Mouse (Mus musculus): ENCODE measurements around the gene Setdb2. TPM values are rescaled to one million over a fixed set of nuclear protein-coding genes. Genes with fewer than 3 reads are reported as not detected.

The Setdb2 gene
- polyA plus RNA-seq (2015; fragmentation: Nextera tagmentation; extraction: Ambion mirVana), result 4.6 and 6.0 TPM in 2 replicates

DNA sequence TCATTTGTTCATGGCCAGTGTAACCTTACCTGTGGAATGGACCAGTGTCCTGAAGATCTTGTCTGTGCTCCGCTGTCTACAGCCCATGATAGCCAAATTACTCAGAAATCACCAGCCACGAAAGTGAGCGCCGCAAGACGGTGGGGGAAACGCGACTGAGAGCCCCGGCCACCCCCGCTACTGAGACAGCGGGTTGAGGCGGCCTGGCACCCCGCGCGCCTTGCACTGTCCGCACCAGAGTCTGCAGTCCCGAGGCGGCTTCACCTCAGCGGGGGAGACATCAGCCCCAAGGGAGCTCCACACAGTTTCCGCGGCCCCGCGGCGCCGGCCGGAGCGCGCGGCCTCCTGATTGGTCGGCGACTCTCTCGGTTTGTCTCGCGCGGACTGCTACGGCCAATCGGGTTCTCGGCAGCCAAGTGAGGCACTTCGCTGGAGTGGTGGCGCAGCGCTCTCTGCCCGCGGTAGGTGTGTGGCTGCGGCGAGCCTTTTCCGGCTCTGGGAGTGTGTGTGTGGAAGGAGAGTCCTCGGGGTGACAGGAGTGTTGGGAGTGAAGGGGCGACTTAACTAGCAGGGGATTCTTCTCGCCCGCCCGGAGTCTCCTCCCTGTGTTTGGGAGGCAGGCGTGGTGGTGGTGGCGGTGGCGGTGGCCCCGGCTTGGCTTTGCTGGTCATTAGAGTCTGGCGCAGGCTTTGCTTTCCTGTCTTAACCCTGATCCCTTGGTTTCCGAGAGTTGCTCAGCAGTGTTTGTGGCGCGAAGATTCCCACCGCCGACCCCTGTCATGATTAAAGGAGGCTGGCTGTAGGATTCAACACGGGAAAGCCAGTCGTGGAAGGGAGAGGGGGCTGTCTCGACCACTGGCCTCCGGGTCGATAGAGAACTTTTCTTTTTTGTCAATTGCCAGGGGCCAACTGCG is at the start of gene Setdb2, which contains the start of gene Cab39l:
TSS of gene Setdb2 (minus strand) at position 327 of the 914 bp plus-strand sequence.
TSS of gene Cab39l (plus strand) at position 415 of the 914 bp plus-strand sequence.
- Histone ChIP-seq H3K9me3 (ENCODE audit: control insufficient read depth, low read length) (no peaks in the 10 kb centered on the region), H3K9ac (ENCODE audit: low read length) (peak within 1 kb of the TSS; percentile 85), H3K4me2 (replicated peaks; ENCODE audit: low read depth) (peak within 1 kb of the TSS; percentile 94), H3K4me1 (replicated peaks; ENCODE audit: control insufficient read depth, insufficient read depth) (peaks cover 3% of the 10 kb centered on the region), H3K27me3 (ENCODE audit: control insufficient read depth, insufficient read depth, low read length) (no peaks in the 10 kb centered on the region), H3K4me3 (ENCODE audit: low read depth, low read length) (peak within 1 kb of the TSS; percentile 79), H3K27ac (replicated peaks) (peak within 1 kb of the TSS; percentile 92), H3K36me3 (ENCODE audit: control insufficient read depth, insufficient read depth, low read length) (no peaks in the 10 kb centered on the region)
- TF ChIP-seq CTCF (IDR thresholded peaks at IDR 0.05; ENCODE audit: low read depth) (peak; percentile 63), EP300 (optimal IDR thresholded peaks at IDR 0.05) (peak; percentile 5)
- ATAC-seq (ENCODE audit: low FRiP score, low TSS enrichment) (peak; percentile 100), DNase-seq (ENCODE audit: low spot score) (peak; percentile 96)
- under 1% methylated on average over 66 of the region's 66 CpGs for WGBS

DNA sequence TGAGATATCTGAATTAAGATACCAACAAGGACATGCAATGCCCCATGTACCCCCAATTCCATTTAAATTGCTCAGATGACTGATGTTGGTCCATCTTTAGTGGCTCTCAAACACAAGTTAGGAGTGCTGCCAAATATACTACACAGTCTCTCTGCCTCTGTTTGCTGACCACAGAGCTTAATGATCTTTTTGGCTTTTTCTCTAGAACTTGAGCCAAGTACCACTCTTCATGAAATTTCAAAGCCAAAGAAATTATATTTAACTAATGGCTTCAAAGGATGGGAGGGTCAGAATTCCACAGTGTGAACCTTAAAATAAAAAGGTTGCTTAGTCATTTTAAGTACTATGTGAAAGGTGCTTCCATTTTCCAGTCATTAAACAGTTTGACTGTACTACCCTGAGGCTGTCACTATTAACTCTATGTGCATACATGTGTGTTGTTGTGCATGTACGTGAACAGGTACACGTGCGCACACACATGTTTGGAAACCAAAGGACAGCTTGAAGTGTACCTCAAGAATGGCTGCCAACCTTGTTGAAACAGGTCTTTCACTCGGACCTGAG is 44.6 kb upstream of the Setdb2 start:
- no peak overlapping the region for H3K4me3 ChIP-seq (ENCODE audit: low read depth, low read length)
- 92% methylated on average over 4 of the region's 4 CpGs for WGBS
- H3K9ac ChIP-seq (ENCODE audit: low read length), result no peak overlapping the region
- no peaks in the 10 kb centered on the region for H3K27me3 ChIP-seq (ENCODE audit: control insufficient read depth, insufficient read depth, low read length)
- H3K9me3 ChIP-seq (ENCODE audit: control insufficient read depth, low read length), result no peaks in the 10 kb centered on the region
- no peaks in the 10 kb centered on the region for H3K4me1 ChIP-seq (replicated peaks; ENCODE audit: control insufficient read depth, insufficient read depth)
- ATAC-seq (ENCODE audit: low FRiP score, low TSS enrichment) (no peak), DNase-seq (ENCODE audit: low spot score) (no peak)
- TF ChIP-seq EP300 (optimal IDR thresholded peaks at IDR 0.05) (no peak), CTCF (IDR thresholded peaks at IDR 0.05; ENCODE audit: low read depth) (no peak)
- H3K36me3 ChIP-seq (ENCODE audit: control insufficient read depth, insufficient read depth, low read length), result no peaks in the 10 kb centered on the region
- no peak overlapping the region for H3K4me2 ChIP-seq (replicated peaks; ENCODE audit: low read depth)
- no peak overlapping the region for H3K27ac ChIP-seq (replicated peaks)

DNA sequence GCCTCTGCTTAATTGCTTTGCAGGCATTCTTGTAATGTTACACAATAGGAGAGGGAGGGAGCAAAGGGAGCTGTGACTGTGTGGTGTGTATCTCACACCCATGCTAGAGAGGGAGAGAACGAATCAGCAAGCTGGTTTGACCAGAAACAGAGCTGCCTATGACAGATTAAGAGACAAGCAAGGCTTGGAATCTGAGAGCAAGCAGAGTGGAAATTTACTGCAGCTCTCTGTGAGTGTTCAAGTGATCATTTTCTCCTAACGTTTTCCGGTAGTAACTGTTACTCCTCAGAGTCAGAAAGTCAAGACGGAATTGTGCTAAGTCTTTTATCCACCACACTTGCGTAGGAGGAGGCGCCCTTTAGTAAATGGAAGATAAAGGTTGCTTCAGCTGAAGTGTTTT is 38.0 kb upstream of the Setdb2 start:
- Histone ChIP-seq H3K4me3 (ENCODE audit: low read depth, low read length) (peak overlapping the region; percentile 17; the same call in 1 of the 2 replicates), H3K27me3 (ENCODE audit: control insufficient read depth, insufficient read depth, low read length) (no peaks in the 10 kb centered on the region), H3K9me3 (ENCODE audit: control insufficient read depth, low read length) (no peaks in the 10 kb centered on the region), H3K4me2 (replicated peaks; ENCODE audit: low read depth) (peak overlapping the region; percentile 41), H3K36me3 (ENCODE audit: control insufficient read depth, insufficient read depth, low read length) (no peaks in the 10 kb centered on the region), H3K9ac (ENCODE audit: low read length) (no peak overlapping the region), H3K4me1 (replicated peaks; ENCODE audit: control insufficient read depth, insufficient read depth) (no peaks in the 10 kb centered on the region), H3K27ac (replicated peaks) (peak overlapping the region; percentile 79)
- DNase-seq (ENCODE audit: low spot score) (peak; percentile 22), ATAC-seq (ENCODE audit: low FRiP score, low TSS enrichment) (peak; percentile 82)
- TF ChIP-seq CTCF (IDR thresholded peaks at IDR 0.05; ENCODE audit: low read depth) (no peak), EP300 (optimal IDR thresholded peaks at IDR 0.05) (no peak)
- WGBS, result 27% methylated on average over 6 of the region's 6 CpGs

DNA sequence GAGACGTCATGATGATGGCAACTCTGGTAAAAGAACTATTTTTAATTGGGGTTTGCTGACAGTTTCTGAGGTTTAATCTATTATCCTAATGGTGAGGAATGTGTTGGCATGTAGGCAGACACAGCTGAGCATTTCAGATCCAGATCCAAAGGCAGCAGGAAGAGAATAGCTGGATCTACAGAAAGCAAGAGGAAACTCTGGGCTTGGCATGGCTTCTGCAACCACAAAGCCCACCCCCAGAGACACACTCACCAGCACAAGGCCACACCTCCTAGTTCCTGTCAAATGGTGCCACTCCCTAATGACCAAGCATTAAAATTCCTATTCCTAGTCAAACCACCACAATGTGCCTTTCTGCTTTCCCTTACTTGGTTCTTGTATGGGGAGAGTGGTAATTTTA is 30.1 kb upstream of the Setdb2 start:
- Histone ChIP-seq H3K27ac (replicated peaks) (no peak overlapping the region), H3K27me3 (ENCODE audit: control insufficient read depth, insufficient read depth, low read length) (no peaks in the 10 kb centered on the region), H3K9ac (ENCODE audit: low read length) (no peak overlapping the region), H3K4me1 (replicated peaks; ENCODE audit: control insufficient read depth, insufficient read depth) (no peaks in the 10 kb centered on the region), H3K36me3 (ENCODE audit: control insufficient read depth, insufficient read depth, low read length) (no peaks in the 10 kb centered on the region), H3K4me2 (replicated peaks; ENCODE audit: low read depth) (no peak overlapping the region), H3K4me3 (ENCODE audit: low read depth, low read length) (no peak overlapping the region), H3K9me3 (ENCODE audit: control insufficient read depth, low read length) (no peaks in the 10 kb centered on the region)
- DNase-seq (ENCODE audit: low spot score) (peak; percentile 17), ATAC-seq (ENCODE audit: low FRiP score, low TSS enrichment) (no peak)
- no peak for TF ChIP-seq EP300 (optimal IDR thresholded peaks at IDR 0.05)
- TF ChIP-seq CTCF (IDR thresholded peaks at IDR 0.05; ENCODE audit: low read depth), result no peak
- WGBS, result 74% methylated on average over 1 of the region's 1 CpGs

GRCm38 (mm10) chr14:59467798-59468197 is 27.1 kb upstream of the Setdb2 start:
- Histone ChIP-seq H3K9me3 (ENCODE audit: control insufficient read depth, low read length) (no peaks in the 10 kb centered on the region), H3K4me1 (replicated peaks; ENCODE audit: control insufficient read depth, insufficient read depth) (no peaks in the 10 kb centered on the region), H3K4me3 (ENCODE audit: low read depth, low read length) (no peak overlapping the region), H3K27ac (replicated peaks) (no peak overlapping the region), H3K4me2 (replicated peaks; ENCODE audit: low read depth) (no peak overlapping the region), H3K27me3 (ENCODE audit: control insufficient read depth, insufficient read depth, low read length) (no peaks in the 10 kb centered on the region), H3K36me3 (ENCODE audit: control insufficient read depth, insufficient read depth, low read length) (no peaks in the 10 kb centered on the region), H3K9ac (ENCODE audit: low read length) (no peak overlapping the region)
- ATAC-seq (ENCODE audit: low FRiP score, low TSS enrichment), result no peak
- DNase-seq (ENCODE audit: low spot score), result peak; percentile 17
- TF ChIP-seq CTCF (IDR thresholded peaks at IDR 0.05; ENCODE audit: low read depth), result peak; percentile 83
- TF ChIP-seq EP300 (optimal IDR thresholded peaks at IDR 0.05), result no peak
- WGBS, result 59% methylated on average over 1 of the region's 1 CpGs
